Mouse (Mus musculus): Measurements from ENCODE around the gene Sipa1l1. TPM values are rescaled to one million over a fixed set of nuclear protein-coding genes. Genes with fewer than 3 reads are reported as not detected.
A peak's percentile ranks its signal among the peaks of the same experiment; 100 is the strongest.

Gene Sipa1l1
- polyA plus RNA-seq, 1 experiment from 2014 or later = 48.5 TPM

GRCm38 (mm10) chr12:82467234-82467633 lies 298.1 kb downstream of the Sipa1l1 start:
- H3K36me3 ChIP-seq (ENCODE audit: control insufficient read depth, insufficient read depth, low read length) = no peaks in the 10 kb centered on the region
- H3K4me1 ChIP-seq (replicated peaks; ENCODE audit: control insufficient read depth, insufficient read depth, low read length) = 0 out of 2 replicates have a peak, but pooled peaks cover 2% of the 10 kb centered on the region
- H3K4me3 ChIP-seq (ENCODE audit: low read depth, low read length) = no peak overlapping the region
- no peaks in the 10 kb centered on the region for H3K27me3 ChIP-seq (ENCODE audit: control insufficient read depth, insufficient read depth, low read length)
- H3K4me2 ChIP-seq (ENCODE audit: low read depth, low read length, severe bottlenecking) = no peak overlapping the region
- DNase-seq (ENCODE audit: low spot score) (no peak), ATAC-seq (replicated peaks; ENCODE audit: low FRiP score) (no peak)
- no peaks in the 10 kb centered on the region for H3K9me3 ChIP-seq (ENCODE audit: control insufficient read depth, low read length)
- no peak overlapping the region for H3K27ac ChIP-seq (ENCODE audit: low read depth, low read length)
- H3K9ac ChIP-seq (ENCODE audit: low read length) = no peak overlapping the region
- WGBS = 90% methylated on average over 5 of the region's 5 CpGs

- H3K9me3 ChIP-seq (ENCODE audit: control insufficient read depth, low read length) = no peaks in the 10 kb centered on the region
- H3K4me2 ChIP-seq (ENCODE audit: low read depth, low read length, severe bottlenecking) = no peak overlapping the region
- H3K36me3 ChIP-seq (ENCODE audit: control insufficient read depth, insufficient read depth, low read length) = no peaks in the 10 kb centered on the region
- no peak overlapping the region for H3K4me3 ChIP-seq (ENCODE audit: low read depth, low read length)
- ATAC-seq (replicated peaks; ENCODE audit: low FRiP score) (no peak), DNase-seq (ENCODE audit: low spot score) (no peak)
- WGBS = 83% methylated on average over 2 of the region's 2 CpGs
- no peak overlapping the region for H3K27ac ChIP-seq (ENCODE audit: low read depth, low read length)
- H3K27me3 ChIP-seq (ENCODE audit: control insufficient read depth, insufficient read depth, low read length) = no peaks in the 10 kb centered on the region
- 0 out of 2 replicates have a peak, but pooled peaks cover 2% of the 10 kb centered on the region for H3K4me1 ChIP-seq (replicated peaks; ENCODE audit: control insufficient read depth, insufficient read depth, low read length)
- H3K9ac ChIP-seq (ENCODE audit: low read length) = no peak overlapping the region
Measured at GRCm38 (mm10) chr12:82467641-82468040, 298.5 kb downstream of the Sipa1l1 start.

GRCm38 (mm10) chr12:82468416-82468815 lies 299.3 kb downstream of the Sipa1l1 start:
- Histone ChIP-seq H3K4me3 (ENCODE audit: low read depth, low read length) (no peak overlapping the region), H3K27ac (ENCODE audit: low read depth, low read length) (no peak overlapping the region), H3K9me3 (ENCODE audit: control insufficient read depth, low read length) (no peaks in the 10 kb centered on the region), H3K36me3 (ENCODE audit: control insufficient read depth, insufficient read depth, low read length) (no peaks in the 10 kb centered on the region), H3K4me1 (replicated peaks; ENCODE audit: control insufficient read depth, insufficient read depth, low read length) (0 out of 2 replicates have a peak, but pooled peaks cover 2% of the 10 kb centered on the region), H3K27me3 (ENCODE audit: control insufficient read depth, insufficient read depth, low read length) (no peaks in the 10 kb centered on the region), H3K4me2 (ENCODE audit: low read depth, low read length, severe bottlenecking) (no peak overlapping the region), H3K9ac (ENCODE audit: low read length) (no peak overlapping the region)
- 86% methylated on average over 5 of the region's 5 CpGs for WGBS
- DNase-seq (ENCODE audit: low spot score) (no peak), ATAC-seq (replicated peaks; ENCODE audit: low FRiP score) (no peak)

- ATAC-seq (replicated peaks; ENCODE audit: low FRiP score) (peak; percentile 85), DNase-seq (ENCODE audit: low spot score) (peak; percentile 88)
- 0 out of 2 replicates have a peak, but pooled peaks cover 2% of the 10 kb centered on the region for H3K4me1 ChIP-seq (replicated peaks; ENCODE audit: control insufficient read depth, insufficient read depth, low read length)
- H3K4me2 ChIP-seq (ENCODE audit: low read depth, low read length, severe bottlenecking) = peak overlapping the region; percentile 83
- peak overlapping the region; percentile 57 for H3K9ac ChIP-seq (ENCODE audit: low read length)
- H3K27ac ChIP-seq (ENCODE audit: low read depth, low read length) = no peak overlapping the region
- peak overlapping the region; percentile 43 for H3K4me3 ChIP-seq (ENCODE audit: low read depth, low read length)
- H3K27me3 ChIP-seq (ENCODE audit: control insufficient read depth, insufficient read depth, low read length) = no peaks in the 10 kb centered on the region
- no peaks in the 10 kb centered on the region for H3K36me3 ChIP-seq (ENCODE audit: control insufficient read depth, insufficient read depth, low read length)
- 8% methylated on average over 12 of the region's 12 CpGs for WGBS
- H3K9me3 ChIP-seq (ENCODE audit: control insufficient read depth, low read length) = no peaks in the 10 kb centered on the region
Measured at GRCm38 (mm10) chr12:82469706-82470361, 300.7 kb downstream of the Sipa1l1 start.

GRCm38 (mm10) chr12:82470362-82470936 lies 301.3 kb downstream of the Sipa1l1 start:
- H3K4me3 ChIP-seq (ENCODE audit: low read depth, low read length) = peak overlapping the region; percentile 43
- H3K9me3 ChIP-seq (ENCODE audit: control insufficient read depth, low read length) = no peaks in the 10 kb centered on the region
- 0 out of 2 replicates have a peak, but pooled peaks cover 2% of the 10 kb centered on the region for H3K4me1 ChIP-seq (replicated peaks; ENCODE audit: control insufficient read depth, insufficient read depth, low read length)
- peak overlapping the region; percentile 83 for H3K4me2 ChIP-seq (ENCODE audit: low read depth, low read length, severe bottlenecking)
- no peak overlapping the region for H3K27ac ChIP-seq (ENCODE audit: low read depth, low read length)
- no peaks in the 10 kb centered on the region for H3K36me3 ChIP-seq (ENCODE audit: control insufficient read depth, insufficient read depth, low read length)
- peak; percentile 90 for DNase-seq (ENCODE audit: low spot score)
- H3K9ac ChIP-seq (ENCODE audit: low read length) = peak overlapping the region; percentile 57
- ATAC-seq (replicated peaks; ENCODE audit: low FRiP score) = peak; percentile 93
- H3K27me3 ChIP-seq (ENCODE audit: control insufficient read depth, insufficient read depth, low read length) = no peaks in the 10 kb centered on the region
- WGBS = 6% methylated on average over 18 of the region's 18 CpGs

GRCm38 (mm10) chr12:82472796-82473195 lies 303.7 kb downstream of the Sipa1l1 start:
- Histone ChIP-seq H3K9me3 (ENCODE audit: control insufficient read depth, low read length) (no peaks in the 10 kb centered on the region), H3K4me3 (ENCODE audit: low read depth, low read length) (no peak overlapping the region), H3K4me1 (replicated peaks; ENCODE audit: control insufficient read depth, insufficient read depth, low read length) (peaks cover 2% of the 10 kb centered on the region; the same call in 1 of the 2 replicates), H3K36me3 (ENCODE audit: control insufficient read depth, insufficient read depth, low read length) (no peaks in the 10 kb centered on the region), H3K27ac (ENCODE audit: low read depth, low read length) (no peak overlapping the region), H3K9ac (ENCODE audit: low read length) (no peak overlapping the region), H3K27me3 (ENCODE audit: control insufficient read depth, insufficient read depth, low read length) (no peaks in the 10 kb centered on the region), H3K4me2 (ENCODE audit: low read depth, low read length, severe bottlenecking) (no peak overlapping the region)
- no peak for ATAC-seq (replicated peaks; ENCODE audit: low FRiP score)
- DNase-seq (ENCODE audit: low spot score) = no peak
- WGBS = 85% methylated on average over 3 of the region's 3 CpGs

- Histone ChIP-seq H3K9me3 (ENCODE audit: control insufficient read depth, low read length) (no peaks in the 10 kb centered on the region), H3K27ac (ENCODE audit: low read depth, low read length) (no peak overlapping the region), H3K4me3 (ENCODE audit: low read depth, low read length) (no peak overlapping the region), H3K4me1 (replicated peaks; ENCODE audit: control insufficient read depth, insufficient read depth, low read length) (peaks cover 7% of the 10 kb centered on the region; the same call in 1 of the 2 replicates), H3K27me3 (ENCODE audit: control insufficient read depth, insufficient read depth, low read length) (no peaks in the 10 kb centered on the region), H3K36me3 (ENCODE audit: control insufficient read depth, insufficient read depth, low read length) (no peaks in the 10 kb centered on the region), H3K9ac (ENCODE audit: low read length) (no peak overlapping the region), H3K4me2 (ENCODE audit: low read depth, low read length, severe bottlenecking) (no peak overlapping the region)
- WGBS = 81% methylated on average over 4 of the region's 4 CpGs
- no peak for ATAC-seq (replicated peaks; ENCODE audit: low FRiP score)
- peak; percentile 22 for DNase-seq (ENCODE audit: low spot score)
Measured at GRCm38 (mm10) chr12:82473238-82473637, 304.1 kb downstream of the Sipa1l1 start.

GRCm38 (mm10) chr12:82474409-82474808 lies 305.3 kb downstream of the Sipa1l1 start:
- WGBS = 90% methylated on average over 4 of the region's 4 CpGs
- H3K36me3 ChIP-seq (ENCODE audit: control insufficient read depth, insufficient read depth, low read length) = no peaks in the 10 kb centered on the region
- H3K4me3 ChIP-seq (ENCODE audit: low read depth, low read length) = no peak overlapping the region
- no peaks in the 10 kb centered on the region for H3K27me3 ChIP-seq (ENCODE audit: control insufficient read depth, insufficient read depth, low read length)
- H3K9me3 ChIP-seq (ENCODE audit: control insufficient read depth, low read length) = no peaks in the 10 kb centered on the region
- ATAC-seq (replicated peaks; ENCODE audit: low FRiP score) (no peak), DNase-seq (ENCODE audit: low spot score) (no peak)
- H3K4me1 ChIP-seq (replicated peaks; ENCODE audit: control insufficient read depth, insufficient read depth, low read length) = peaks cover 16% of the 10 kb centered on the region
- H3K27ac ChIP-seq (ENCODE audit: low read depth, low read length) = no peak overlapping the region
- H3K4me2 ChIP-seq (ENCODE audit: low read depth, low read length, severe bottlenecking) = no peak overlapping the region
- H3K9ac ChIP-seq (ENCODE audit: low read length) = no peak overlapping the region

Data from forebrain, embryonic 11.5 days (tissue).